Mouse (Mus musculus): Measurements from ENCODE around the gene Cstf1.

GRCm38 (mm10) chr2:172371258-172371657, 777 bp downstream of the Cstf1 start:
- no peak for TF ChIP-seq CHD1 (IDR thresholded peaks at IDR 0.05; ENCODE audit: low read depth, low read length)
- no peak for TF ChIP-seq CTCF (conservative IDR thresholded peaks at IDR 0.05 in 1 of 2, IDR thresholded peaks at IDR 0.05 in 1 of 2; ENCODE audit: low read depth in 2 of 2, low read length in 2 of 2)
- no peak for TF ChIP-seq ETS1 (conservative IDR thresholded peaks at IDR 0.05; ENCODE audit: low read depth, low read length)
- no peak for TF ChIP-seq BHLHE40 (IDR thresholded peaks at IDR 0.05; ENCODE audit: low read depth, low read length)
- TF ChIP-seq HCFC1 (IDR thresholded peaks at IDR 0.05; ENCODE audit: low read depth, low read length) = no peak
